Mouse (Mus musculus) olfactory bulb, adult 2 months (tissue): ENCODE measurements around the gene Pcnx2. TPM values are rescaled to one million over a fixed set of nuclear protein-coding genes. Genes with fewer than 3 reads are reported as not detected.

Experiments
- H3K27ac ChIP-seq: fragments of 200-500 bp; 2 replicates; pipeline ENCODE4 v1.5.1; 2012; ENCODE audit warnings: low read depth, low read length; ENCODE audit not compliant: insufficient read depth
- H3K4me1 ChIP-seq: fragments of 200-500 bp; 2 replicates; pipeline ENCODE4 v1.6.1; 2012; ENCODE audit warnings: low read length; ENCODE audit not compliant: control insufficient read depth, insufficient read depth
- H3K4me3 ChIP-seq: fragments of 200-500 bp; 2 replicates; pipeline ENCODE4 v1.5.1; 2012; ENCODE audit warnings: mild to moderate bottlenecking, low read depth, low read length, moderate library complexity; ENCODE audit not compliant: insufficient read depth
- CTCF ChIP-seq: fragments of 200-500 bp; IDR thresholded peaks from 2 replicates; pipeline ENCODE4 v1.5.1; 2012; ENCODE audit warnings: low read depth, mild to moderate bottlenecking, low read length, moderate library complexity; ENCODE audit not compliant: insufficient read depth
- POLR2A ChIP-seq: fragments of 200-500 bp; IDR thresholded peaks from 2 replicates; pipeline ENCODE4 v1.6.1; 2012; ENCODE audit warnings: mild to moderate bottlenecking, low read depth, low read length, moderate library complexity; ENCODE audit not compliant: insufficient read depth
- WGBS: fragments of 180-500 bp; shearing (Covaris S2); methylation state at CpG from one replicate; pipeline ENCODE4 v1.1.7; 2018; 5-methylcytosine and 5-hydroxymethylcytosine counted together
- polyA plus RNA-seq: library from polyadenylated mRNA; stranded (reverse); fragments of >200 nt; gene quantifications from 2 replicates; pipeline ENCODE4 v1.2.4, GENCODE M21; 2012; ENCODE audit warnings: low replicate concordance; ENCODE audit not compliant: missing spikeins, insufficient read depth, insufficient read length

The Pcnx2 gene
- polyA plus RNA-seq, 1 experiment = not detected

GRCm38 (mm10) chr8:125845281-125845680 is 52.8 kb downstream of the Pcnx2 start:
- H3K4me3 ChIP-seq = no peak overlapping the region
- no peak overlapping the region for H3K27ac ChIP-seq
- TF ChIP-seq CTCF (no peak), POLR2A (no peak)
- no peaks in the 10 kb centered on the region for H3K4me1 ChIP-seq
- 90% methylated on average over 16 of the region's 16 CpGs for WGBS

GRCm38 (mm10) chr8:125843122-125843836 is 54.8 kb downstream of the Pcnx2 start:
- H3K4me1 ChIP-seq = no peaks in the 10 kb centered on the region
- no peak overlapping the region for H3K4me3 ChIP-seq
- WGBS = 68% methylated on average over 15 of the region's 15 CpGs
- H3K27ac ChIP-seq = no peak overlapping the region
- TF ChIP-seq POLR2A (no peak), CTCF (no peak)

- TF ChIP-seq POLR2A (no peak), CTCF (no peak)
- WGBS = 88% methylated on average over 7 of the region's 7 CpGs
Observed at GRCm38 (mm10) chr8:125842158-125842557, 56.0 kb downstream of the Pcnx2 start.

GRCm38 (mm10) chr8:125824688-125825087 is 73.4 kb downstream of the Pcnx2 start:
- no peak overlapping the region for H3K27ac ChIP-seq
- 44% methylated on average over 2 of the region's 2 CpGs for WGBS
- TF ChIP-seq CTCF (no peak), POLR2A (no peak)
- no peaks in the 10 kb centered on the region for H3K4me1 ChIP-seq
- H3K4me3 ChIP-seq = no peak overlapping the region

More at GRCm38 (mm10) chr8:125842158-125842557, 56.0 kb downstream of the Pcnx2 start:
- no peak overlapping the region for H3K4me3 ChIP-seq
- no peak overlapping the region for H3K27ac ChIP-seq
- H3K4me1 ChIP-seq = no peaks in the 10 kb centered on the region

GRCm38 (mm10) chr8:125823719-125824118 is 74.4 kb downstream of the Pcnx2 start:
- no peak overlapping the region for H3K4me3 ChIP-seq
- H3K4me1 ChIP-seq = no peaks in the 10 kb centered on the region
- TF ChIP-seq CTCF (no peak), POLR2A (no peak)
- H3K27ac ChIP-seq = no peak overlapping the region
- WGBS = 78% methylated on average over 12 of the region's 12 CpGs

GRCm38 (mm10) chr8:125822065-125822464 is 76.1 kb downstream of the Pcnx2 start:
- Histone ChIP-seq H3K4me3 (no peak overlapping the region), H3K27ac (no peak overlapping the region), H3K4me1 (no peaks in the 10 kb centered on the region)
- TF ChIP-seq POLR2A (no peak), CTCF (no peak)
- WGBS = 86% methylated on average over 14 of the region's 14 CpGs

- no peaks in the 10 kb centered on the region for H3K4me1 ChIP-seq
- no peak overlapping the region for H3K27ac ChIP-seq
- TF ChIP-seq POLR2A = no peak
- TF ChIP-seq CTCF = no peak
- whole genome bisulfite sequencing = 80% methylated on average over 7 of the region's 7 CpGs
- H3K4me3 ChIP-seq = no peak overlapping the region
Observed at GRCm38 (mm10) chr8:125819797-125820196, 78.3 kb downstream of the Pcnx2 start.

- H3K4me3 ChIP-seq = no peak overlapping the region
- no peaks in the 10 kb centered on the region for H3K4me1 ChIP-seq
- no peak for TF ChIP-seq CTCF
- TF ChIP-seq POLR2A = no peak
- WGBS = 86% methylated on average over 9 of the region's 9 CpGs
- H3K27ac ChIP-seq = no peak overlapping the region
Observed at GRCm38 (mm10) chr8:125818796-125819195, 79.3 kb downstream of the Pcnx2 start.

- Histone ChIP-seq H3K4me1 (no peaks in the 10 kb centered on the region), H3K4me3 (no peak overlapping the region), H3K27ac (no peak overlapping the region)
- TF ChIP-seq CTCF (no peak), POLR2A (no peak)
- 76% methylated on average over 5 of the region's 5 CpGs for WGBS
Observed at GRCm38 (mm10) chr8:125816742-125817141, 81.4 kb downstream of the Pcnx2 start.

- Histone ChIP-seq H3K27ac (no peak overlapping the region), H3K4me3 (no peak overlapping the region), H3K4me1 (peaks cover 17% of the 10 kb centered on the region)
- no peak for TF ChIP-seq CTCF
- no peak for TF ChIP-seq POLR2A
- WGBS = 48% methylated on average over 6 of the region's 6 CpGs
Observed at GRCm38 (mm10) chr8:125808826-125809225, 89.3 kb downstream of the Pcnx2 start.
